Mouse (Mus musculus) gastrocnemius, postnatal 14 days (tissue): Measurements from ENCODE around the gene Epha5. TPM values are rescaled to one million over a fixed set of nuclear protein-coding genes. Genes with fewer than 3 reads are reported as not detected.

ENCODE experiments used
- DNase-seq: peaks from one replicate; pipeline ENCODE4 v3.0.0; 2021; ENCODE audit warnings: mixed read lengths
- intact Hi-C: fragments of 180-260 bp; cut with DNase I; formaldehyde crosslinking; loops from one replicate; pipeline ENCODE4 v1.15.1; 2025; ENCODE audit warnings: low total_unique reads
- long read RNA-seq, 2 experiments: library from polyadenylated mRNA; stranded (forward); transcript quantifications; one replicate each; pipeline ENCODE4 v2.0.0; 2021
- total RNA-seq, 2 experiments: library from RNA; stranded (reverse); gene quantifications; 2 replicates each; pipeline ENCODE4 v1.2.3; 2021

The Epha5 gene
- under 1 TPM; 0.09 to 0.57 TPM for total RNA-seq
- long read RNA-seq, experiment 1 = 0 reads
- long read RNA-seq, experiment 2 = 0 reads

GRCm38 (mm10) chr5:84417062-84417879, at the start of gene Epha5:
Gene Epha5 (minus strand): TSS chr5:84417382.
- intact Hi-C loops = no loop called here
- DNase-seq = peak; percentile 69

GRCm38 (mm10) chr5:84456216-84456615, 39.0 kb upstream of the Epha5 start:
- intact Hi-C loops = no loop called here
- DNase-seq = no peak

- DNase-seq = no peak
- intact Hi-C loops = no loop called here
Observed at GRCm38 (mm10) chr5:84454641-84455040, 37.5 kb upstream of the Epha5 start.

- DNase-seq = no peak
- intact Hi-C loops = no loop called here
Observed at GRCm38 (mm10) chr5:84453839-84454238, 36.7 kb upstream of the Epha5 start.

GRCm38 (mm10) chr5:84440232-84440631, 23.1 kb upstream of the Epha5 start:
- intact Hi-C loops = no loop called here
- no peak for DNase-seq

GRCm38 (mm10) chr5:84415961-84416821, 991 bp downstream of the Epha5 start:
- DNase-seq = no peak
- intact Hi-C loops = no loop called here

- intact Hi-C loops = no loop called here
Observed at GRCm38 (mm10) chr5:84414931-84415431, 2.2 kb downstream of the Epha5 start.

GRCm38 (mm10) chr5:84413026-84413425, 4.2 kb downstream of the Epha5 start:
- intact Hi-C loops = no loop called here
- DNase-seq = no peak

More at GRCm38 (mm10) chr5:84414931-84415431, 2.2 kb downstream of the Epha5 start:
- no peak for DNase-seq

GRCm38 (mm10) chr5:84408370-84408769, 8.8 kb downstream of the Epha5 start:
- intact Hi-C loops = no loop called here
- DNase-seq = no peak

- intact Hi-C loops = no loop called here
- DNase-seq = no peak
Observed at GRCm38 (mm10) chr5:84397085-84397484, 20.1 kb downstream of the Epha5 start.

- no peak for DNase-seq
- intact Hi-C loops = no loop called here
Observed at GRCm38 (mm10) chr5:84365334-84365733, 51.8 kb downstream of the Epha5 start.

- DNase-seq = no peak
- intact Hi-C loops = no loop called here
Observed at GRCm38 (mm10) chr5:84359430-84359829, 57.8 kb downstream of the Epha5 start.

- intact Hi-C loops = no loop called here
- no peak for DNase-seq
Observed at GRCm38 (mm10) chr5:84353069-84353468, 64.1 kb downstream of the Epha5 start.

- intact Hi-C loops = no loop called here
- DNase-seq = no peak
Observed at GRCm38 (mm10) chr5:84346728-84347499, 70.3 kb downstream of the Epha5 start.

GRCm38 (mm10) chr5:84335834-84336465, 81.2 kb downstream of the Epha5 start:
- DNase-seq = no peak
- intact Hi-C loops = no loop called here

GRCm38 (mm10) chr5:84334481-84334880, 82.7 kb downstream of the Epha5 start:
- intact Hi-C loops = no loop called here

GRCm38 (mm10) chr5:84331631-84332030, 85.6 kb downstream of the Epha5 start:
- DNase-seq = no peak
- intact Hi-C loops = no loop called here

More at GRCm38 (mm10) chr5:84334481-84334880, 82.7 kb downstream of the Epha5 start:
- DNase-seq = no peak

GRCm38 (mm10) chr5:84320553-84320952, 96.6 kb downstream of the Epha5 start:
- DNase-seq = no peak
- intact Hi-C loops = no loop called here

GRCm38 (mm10) chr5:84320138-84320537, 97.0 kb downstream of the Epha5 start:
- intact Hi-C loops = no loop called here
- no peak for DNase-seq
